Mouse (Mus musculus) cortical plate, adult 2 months (tissue): ENCODE measurements around the gene Mrtfa.

ENCODE experiments used
- CTCF ChIP-seq: fragments of 200-500 bp; IDR thresholded peaks from 2 replicates; pipeline ENCODE4 v1.5.1; 2011; ENCODE audit warnings: mild to moderate bottlenecking, control low read depth, low read length; ENCODE audit not compliant: insufficient read depth; ENCODE audit errors: extremely low read depth
- POLR2A ChIP-seq: fragments of 200-500 bp; IDR thresholded peaks from 2 replicates; pipeline ENCODE4 v1.6.1; 2011; ENCODE audit warnings: mild to moderate bottlenecking, low read length, control low read depth; ENCODE audit not compliant: insufficient read depth; ENCODE audit errors: extremely low read depth

DNA sequence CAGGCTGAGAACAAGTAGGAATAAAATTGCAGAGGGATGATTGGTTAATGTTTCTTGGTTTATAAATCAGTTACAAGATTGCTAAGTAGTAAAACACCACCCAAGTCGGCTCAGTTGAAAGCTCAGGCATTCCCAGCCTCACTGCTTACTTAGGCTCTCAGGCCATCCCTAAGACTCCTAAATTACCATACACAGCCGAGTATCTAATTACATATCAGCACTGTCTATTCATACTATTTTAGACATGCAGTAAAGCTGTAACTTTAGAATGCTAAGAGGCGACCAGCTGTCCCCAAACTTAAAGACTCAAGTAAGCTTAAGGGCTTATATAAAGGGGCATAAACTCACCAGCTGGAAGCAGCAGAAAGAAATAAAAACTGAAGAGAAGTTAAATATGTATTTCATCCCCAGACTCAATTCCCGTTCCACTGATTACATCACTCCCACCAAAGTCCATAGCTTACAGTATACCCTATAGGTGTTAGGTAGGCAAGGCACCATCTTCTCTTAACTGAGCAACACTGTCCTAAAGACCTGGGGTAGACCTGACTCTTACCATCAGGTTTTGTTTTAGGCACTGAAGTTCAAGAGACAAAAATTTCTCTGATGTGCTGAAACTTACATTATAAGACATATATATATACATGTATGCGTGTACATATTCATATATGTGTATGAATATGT, 62.3 kb downstream of the Mrtfa start:
- TF ChIP-seq POLR2A (no peak), CTCF (no peak)
